Mouse (Mus musculus): ENCODE results near the gene Kdm6a.

Gene Kdm6a

GRCm38 (mm10) chrX:18162192-18162857 is at the start of gene Kdm6a:
TSS of gene Kdm6a (plus strand) at chrX:18162575.
- in situ Hi-C loops (cut with MseI, MboI) = no loop called here

DNA sequence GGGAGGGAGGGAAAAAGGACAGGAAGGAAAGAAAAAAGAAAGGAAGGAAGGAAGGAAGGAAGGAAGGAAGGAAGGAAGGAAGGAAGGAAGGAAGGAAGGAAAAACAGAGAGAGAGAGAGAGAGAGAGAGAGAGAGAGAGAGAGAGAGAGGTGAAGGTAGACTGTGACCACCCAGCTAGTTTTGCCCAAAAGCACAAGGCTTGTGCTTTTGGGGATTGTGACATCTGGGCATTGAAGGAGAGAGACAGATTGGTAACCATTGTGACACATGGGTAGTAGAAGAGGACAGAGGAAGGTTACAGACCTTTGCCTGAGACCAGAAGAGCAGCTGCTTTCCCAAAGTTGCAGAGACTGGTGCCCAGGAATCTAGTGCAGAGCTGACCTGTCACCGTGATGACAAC is 16.8 kb upstream of the Kdm6a start, which contains the start of gene Dusp21:
Dusp21 (plus strand) TSS at position 301 of the 400 bp plus-strand sequence.
- in situ Hi-C loops (cut with MseI, MboI) = no loop called here

DNA sequence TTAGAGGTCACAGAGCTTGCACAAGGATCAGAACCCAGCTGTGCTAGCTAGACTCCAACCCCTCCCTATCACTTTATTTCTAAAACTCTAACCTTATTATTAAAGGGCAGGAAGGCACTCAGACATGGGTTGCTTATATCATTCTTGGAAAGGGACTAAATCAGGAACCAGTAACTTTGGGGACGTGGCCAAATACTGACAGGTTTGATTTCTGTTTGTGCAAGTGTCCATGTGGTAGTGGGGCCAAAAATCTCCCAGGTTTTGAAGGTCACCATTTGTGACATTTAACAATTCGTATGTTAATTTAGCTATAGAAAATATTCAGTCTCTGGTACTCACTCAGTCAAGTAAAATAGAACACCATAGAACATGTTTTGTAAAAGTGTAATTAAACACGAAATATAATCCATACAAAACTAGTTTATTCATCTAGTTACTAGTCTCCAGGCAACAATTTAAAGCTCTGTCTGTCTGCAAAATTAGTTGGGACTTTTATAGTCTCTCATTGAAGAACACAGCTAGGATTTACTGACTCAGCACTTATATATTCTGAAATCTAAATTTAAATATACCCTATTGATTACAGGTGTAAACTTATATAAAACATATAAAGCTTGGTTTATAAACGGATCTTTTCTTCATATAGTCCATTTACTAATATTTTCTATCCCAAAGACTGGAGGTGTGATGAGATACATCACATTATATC is 1.5 kb upstream of the Kdm6a start:
- in situ Hi-C loops (cut with MseI, MboI) = no loop called here

GRCm38 (mm10) chrX:18161796-18162191 is 581 bp upstream of the Kdm6a start:
- in situ Hi-C loops (cut with MseI, MboI) = no loop called here

DNA sequence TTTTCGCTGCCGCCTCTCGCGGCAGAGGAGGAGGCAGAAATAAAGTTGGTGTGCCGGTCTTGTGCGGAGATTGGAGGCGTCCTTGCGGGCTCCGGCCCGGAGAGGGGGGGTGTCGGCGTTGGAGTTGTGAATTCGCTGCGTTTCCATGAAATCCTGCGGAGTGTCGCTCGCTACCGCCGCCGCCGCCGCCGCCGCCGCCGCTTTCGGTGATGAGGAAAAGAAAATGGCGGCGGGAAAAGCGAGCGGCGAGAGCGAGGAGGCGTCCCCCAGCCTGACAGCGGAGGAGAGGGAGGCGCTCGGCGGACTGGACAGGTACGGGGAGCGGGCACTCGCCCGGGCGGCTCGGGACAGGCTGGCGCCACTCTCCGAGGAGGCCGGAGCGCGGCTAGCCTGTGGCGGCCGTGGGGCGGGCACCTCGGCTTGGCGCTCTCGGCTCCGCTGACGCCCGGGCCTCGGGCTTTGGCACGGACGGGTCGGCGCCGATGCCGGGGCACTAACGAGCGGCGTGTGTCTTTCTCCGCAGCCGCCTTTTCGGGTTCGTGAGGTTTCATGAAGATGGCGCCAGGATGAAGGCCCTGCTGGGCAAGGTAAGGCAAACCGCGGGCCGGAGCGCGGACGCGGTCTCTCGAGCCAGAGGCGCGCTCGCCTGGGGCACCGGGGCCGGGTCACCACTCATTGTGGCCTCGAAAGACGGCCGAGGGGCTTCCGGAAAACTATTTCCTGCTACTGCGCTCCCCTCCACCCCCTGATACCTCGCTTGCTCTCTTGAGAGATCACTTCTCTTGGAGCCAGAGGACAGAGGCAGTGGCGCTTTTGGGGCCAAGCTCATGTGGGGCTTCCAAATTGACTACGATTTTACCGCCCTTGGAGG is 721 bp downstream of the Kdm6a start:
- in situ Hi-C loops (cut with MseI, MboI) = no loop called here

DNA sequence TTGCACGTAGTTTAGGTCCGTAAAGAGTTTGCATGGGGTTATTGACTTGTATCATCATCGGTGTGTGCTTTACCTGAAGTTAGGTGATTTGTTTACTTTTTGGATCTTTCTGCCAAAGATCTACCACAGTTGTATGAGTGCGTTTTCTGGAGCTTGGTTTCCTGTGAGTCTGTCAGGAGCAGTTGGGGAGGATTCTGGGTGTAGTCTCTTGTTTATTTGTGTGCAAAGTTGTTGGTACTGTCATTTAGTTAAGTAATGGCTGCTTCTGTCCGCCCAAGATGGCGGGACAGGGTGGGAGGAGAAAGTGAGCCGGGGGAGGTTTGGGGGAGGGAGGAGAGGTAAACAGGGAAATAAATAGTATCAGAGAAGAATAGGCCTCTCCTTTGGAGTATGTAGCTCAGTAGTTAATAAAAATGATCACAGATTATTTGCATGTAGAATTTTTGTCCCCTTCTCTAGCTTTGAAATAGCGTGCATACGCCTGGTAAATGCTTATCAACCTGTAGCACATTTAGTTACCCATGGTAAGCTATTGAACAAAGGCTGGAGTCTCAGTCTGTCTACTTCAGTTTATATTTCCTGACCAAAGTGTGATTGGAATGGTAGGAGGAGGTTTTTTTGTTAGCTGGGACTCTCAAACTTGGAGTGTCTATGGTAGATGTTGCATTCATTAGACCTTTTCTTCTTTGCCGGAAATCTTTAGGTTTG is 1.7 kb downstream of the Kdm6a start:
- in situ Hi-C loops (cut with MseI, MboI) = no loop called here

DNA sequence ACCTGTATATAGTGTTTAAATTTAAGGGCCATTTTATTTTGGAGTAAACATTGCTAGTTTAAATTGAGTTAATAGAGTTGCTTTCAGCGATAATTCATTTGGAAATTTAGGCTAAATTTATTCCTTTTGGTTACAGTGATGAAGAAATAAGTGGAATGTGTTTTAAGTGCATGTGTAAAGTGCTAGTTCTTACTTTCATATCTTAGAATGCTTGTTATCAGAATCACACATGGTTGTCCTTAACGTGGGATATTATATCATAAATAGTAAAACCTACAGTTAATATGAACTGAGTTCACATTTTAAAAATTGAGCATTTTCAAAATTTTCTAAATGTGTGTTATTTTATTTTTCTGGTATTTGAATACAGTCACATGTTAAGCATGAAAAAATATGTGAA is 2.7 kb downstream of the Kdm6a start:
- in situ Hi-C loops (cut with MseI, MboI) = no loop called here

GRCm38 (mm10) chrX:18166961-18167360 is 4.6 kb downstream of the Kdm6a start:
- in situ Hi-C loops (cut with MseI, MboI) = no loop called here

- in situ Hi-C loops (cut with MseI, MboI) = no loop called here
These were observed 6.6 kb downstream of the Kdm6a start for GRCm38 (mm10) chrX:18168940-18169339.

DNA sequence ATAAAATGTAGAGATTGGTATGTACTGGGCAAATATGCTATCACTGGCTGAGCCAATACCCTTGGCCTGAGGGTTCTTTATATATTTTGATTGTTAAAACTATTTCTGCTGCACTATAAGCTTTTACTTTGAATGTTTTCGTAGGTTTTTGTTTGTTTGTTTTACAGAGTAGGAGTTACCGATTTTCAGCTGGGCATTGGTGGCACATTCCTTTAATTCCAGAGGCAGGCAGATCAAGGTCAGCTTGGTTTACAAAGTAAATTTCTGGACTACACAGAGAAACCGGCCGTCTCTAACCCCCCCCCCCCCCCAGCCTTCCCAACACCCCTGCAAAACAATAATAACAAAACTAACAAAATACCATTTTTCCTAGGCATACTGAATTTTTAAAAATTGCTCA is 12.5 kb downstream of the Kdm6a start:
- in situ Hi-C loops (cut with MseI, MboI) = no loop called here

- in situ Hi-C loops (cut with MseI, MboI) = no loop called here
These were observed 15.4 kb downstream of the Kdm6a start for GRCm38 (mm10) chrX:18177803-18178202.

DNA sequence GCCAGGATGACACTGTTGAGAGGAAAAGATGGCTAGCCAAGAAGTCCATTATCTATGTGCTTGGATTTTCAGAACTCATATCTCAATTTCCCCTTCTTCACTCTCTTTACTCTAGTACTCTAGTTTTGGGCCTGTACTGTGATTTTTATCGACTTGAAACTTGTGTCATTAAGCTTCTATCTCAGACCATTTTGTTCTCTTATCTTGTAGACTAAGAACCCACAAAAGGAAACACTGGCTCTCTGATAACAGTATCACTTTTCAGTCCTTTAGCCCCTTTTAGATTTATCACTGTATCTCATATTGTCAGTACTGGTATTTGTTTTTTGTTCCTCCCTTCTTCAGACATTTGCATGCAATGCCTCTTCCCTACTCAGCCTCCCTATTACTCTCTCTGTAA is 17.1 kb downstream of the Kdm6a start:
- in situ Hi-C loops (cut with MseI, MboI) = no loop called here

GRCm38 (mm10) chrX:18187203-18187602 is 24.8 kb downstream of the Kdm6a start:
- in situ Hi-C loops (cut with MseI, MboI) = no loop called here

DNA sequence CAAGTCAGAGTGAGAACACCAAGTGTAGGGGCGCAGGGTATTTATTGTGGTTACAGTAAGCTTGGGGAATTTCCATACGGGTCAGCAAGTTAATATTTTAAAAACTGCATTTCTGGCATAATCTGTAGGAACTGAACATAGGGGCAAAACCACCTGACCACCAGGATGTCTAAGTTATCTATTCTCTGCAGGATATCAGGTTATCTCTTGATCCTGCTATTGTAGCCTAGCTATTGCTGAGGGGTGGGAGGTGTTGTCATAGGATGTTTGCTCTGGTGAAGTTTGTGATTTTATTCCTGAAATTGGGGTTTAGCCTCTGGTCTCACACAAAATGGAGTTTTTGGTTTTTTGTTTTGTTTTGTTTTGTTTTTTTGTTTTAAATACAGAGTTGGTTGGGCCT is 25.9 kb downstream of the Kdm6a start:
- in situ Hi-C loops (cut with MseI, MboI) = no loop called here

- in situ Hi-C loops (cut with MseI, MboI) = no loop called here
These were observed 77.2 kb downstream of the Kdm6a start for GRCm38 (mm10) chrX:18239572-18239971.

DNA sequence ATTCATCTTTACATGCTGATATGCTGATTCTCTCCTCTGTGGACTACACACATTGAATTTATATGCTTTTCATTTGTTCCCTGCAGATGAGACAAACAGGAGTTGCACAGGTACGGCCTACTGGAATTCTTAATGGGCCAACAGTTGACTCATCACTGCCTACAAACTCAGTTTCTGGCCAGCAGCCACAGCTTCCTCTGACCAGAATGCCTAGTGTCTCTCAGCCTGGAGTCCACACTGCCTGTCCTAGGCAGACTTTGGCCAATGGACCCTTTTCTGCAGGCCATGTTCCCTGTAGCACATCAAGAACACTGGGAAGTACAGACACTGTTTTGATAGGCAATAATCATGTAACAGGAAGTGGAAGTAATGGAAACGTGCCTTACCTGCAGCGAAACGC is 88.2 kb downstream of the Kdm6a start:
- in situ Hi-C loops (cut with MseI, MboI) = no loop called here

GRCm38 (mm10) chrX:18254767-18255166 is 92.4 kb downstream of the Kdm6a start:
- in situ Hi-C loops (cut with MseI, MboI) = no loop called here

GRCm38 (mm10) chrX:18258238-18258809 is 95.9 kb downstream of the Kdm6a start:
- in situ Hi-C loops (cut with MseI, MboI) = no loop called here

GRCm38 (mm10) chrX:18278561-18278960 is 116.2 kb downstream of the Kdm6a start:
- in situ Hi-C loops (cut with MseI, MboI) = no loop called here

DNA sequence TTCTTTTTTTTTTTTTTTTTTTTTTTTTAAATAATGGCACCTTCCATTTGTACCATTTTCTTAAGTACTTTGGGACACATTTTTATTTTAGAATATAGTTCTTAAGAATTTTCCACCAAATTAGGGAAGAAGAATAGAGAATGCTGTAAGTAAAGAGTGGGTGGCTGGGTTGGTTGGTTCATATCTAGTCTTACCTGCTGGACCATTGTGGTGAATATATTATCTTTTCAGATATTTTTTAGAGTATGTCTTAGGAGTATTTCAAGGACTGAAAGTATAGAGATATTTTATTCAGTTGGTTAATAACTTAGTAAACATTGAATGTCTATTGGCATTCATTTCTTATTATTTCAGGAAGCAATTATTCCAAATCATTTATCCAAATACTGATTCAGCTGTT is 117.8 kb downstream of the Kdm6a start:
- in situ Hi-C loops (cut with MseI, MboI) = no loop called here
